Mouse (Mus musculus) cerebral cortex, adult 2 months (tissue): ENCODE data around the gene Strada.

Experiments
- WGBS: fragments of 180-500 bp; shearing (Covaris S2); methylation state at CpG from one replicate; pipeline ENCODE4 v1.1.7; 2018; 5-methylcytosine and 5-hydroxymethylcytosine counted together

Strada gene

GRCm38 (mm10) chr11:106180449-106180801 lies 21.5 kb downstream of the Strada start:
- 88% methylated on average over 2 of the region's 2 CpGs for WGBS

- WGBS = 50% methylated on average over 7 of the region's 7 CpGs
These were observed 22.1 kb downstream of the Strada start for GRCm38 (mm10) chr11:106179711-106180448.

- WGBS = 64% methylated on average over 5 of the region's 5 CpGs
These were observed 23.8 kb downstream of the Strada start for GRCm38 (mm10) chr11:106178036-106178782.

- WGBS = 88% methylated on average over 5 of the region's 5 CpGs
These were observed 25.6 kb downstream of the Strada start for GRCm38 (mm10) chr11:106176372-106176771.

- WGBS = 47% methylated on average over 3 of the region's 3 CpGs
These were observed 26.9 kb downstream of the Strada start for GRCm38 (mm10) chr11:106175081-106175480.

- WGBS = 90% methylated on average over 5 of the region's 5 CpGs
These were observed 27.6 kb downstream of the Strada start for GRCm38 (mm10) chr11:106174372-106174771.

GRCm38 (mm10) chr11:106173228-106173627 lies 28.7 kb downstream of the Strada start:
- 86% methylated on average over 2 of the region's 2 CpGs for WGBS

- WGBS = 84% methylated on average over 7 of the region's 7 CpGs
These were observed 31.2 kb downstream of the Strada start for GRCm38 (mm10) chr11:106170807-106171206.

- 83% methylated on average over 5 of the region's 5 CpGs for WGBS
These were observed 34.5 kb downstream of the Strada start for GRCm38 (mm10) chr11:106167435-106167834.

GRCm38 (mm10) chr11:106164601-106165180 lies 37.3 kb downstream of the Strada start:
- WGBS = 88% methylated on average over 16 of the region's 16 CpGs

GRCm38 (mm10) chr11:106163546-106163945 lies 38.4 kb downstream of the Strada start:
- WGBS = 76% methylated on average over 4 of the region's 4 CpGs

GRCm38 (mm10) chr11:106162237-106162636 lies 39.7 kb downstream of the Strada start:
- WGBS = 89% methylated on average over 2 of the region's 2 CpGs

GRCm38 (mm10) chr11:106160841-106161721 lies 40.9 kb downstream of the Strada start, which contains the start of the genes Gm10840 and Limd2:
Gene Gm10840, plus strand, starts transcription at chr11:106160850.
Gene Limd2, minus strand, starts transcription at chr11:106160860.
- WGBS = 21% methylated on average over 22 of the region's 22 CpGs

- 1% methylated on average over 104 of the region's 106 CpGs for WGBS
These were observed 41.8 kb downstream of the Strada start for GRCm38 (mm10) chr11:106159921-106160840.

GRCm38 (mm10) chr11:106159216-106159920 lies 42.6 kb downstream of the Strada start:
- WGBS = 2% methylated on average over 19 of the region's 25 CpGs

- 25% methylated on average over 9 of the region's 9 CpGs for WGBS
These were observed 43.1 kb downstream of the Strada start for GRCm38 (mm10) chr11:106158930-106159215.

- WGBS = 31% methylated on average over 14 of the region's 14 CpGs
These were observed 43.7 kb downstream of the Strada start for GRCm38 (mm10) chr11:106158081-106158929.

- WGBS = 69% methylated on average over 7 of the region's 7 CpGs
These were observed 44.8 kb downstream of the Strada start for GRCm38 (mm10) chr11:106157154-106157553.

- WGBS = 77% methylated on average over 1 of the region's 1 CpGs
These were observed 45.7 kb downstream of the Strada start for GRCm38 (mm10) chr11:106156257-106156656.
